Mouse (Mus musculus) C2C12 (cell line): Measurements from ENCODE around the gene Mrvi1. TPM values are rescaled to one million over a fixed set of nuclear protein-coding genes. Genes with fewer than 3 reads are reported as not detected.

Experiments used
- H3K27me3 ChIP-seq: one replicate; pipeline ENCODE4 v1.6.1; 2011; ENCODE audit not compliant: control insufficient read depth, insufficient read depth, insufficient read length
- H3K36me3 ChIP-seq: one replicate; pipeline ENCODE4 v1.6.1; 2011; ENCODE audit not compliant: control insufficient read depth, insufficient read depth
- H3K4me3 ChIP-seq: one replicate; pipeline ENCODE4 v1.5.1; 2011; ENCODE audit warnings: mild to moderate bottlenecking, control low read depth; ENCODE audit not compliant: poor library complexity, insufficient read depth, severe bottlenecking
- H3K79me2 ChIP-seq: one replicate; pipeline ENCODE4 v1.6.1; 2011; ENCODE audit not compliant: control insufficient read depth, insufficient read depth
- H3K79me3 ChIP-seq: one replicate; pipeline ENCODE4 v1.6.1; 2011; ENCODE audit warnings: low read depth, control low read depth
- H3ac ChIP-seq: one replicate; pipeline ENCODE3; 2011; ENCODE audit warnings: low read depth; ENCODE audit not compliant: control insufficient read depth, insufficient read length
- CEBPB ChIP-seq: IDR thresholded peaks from one replicate; pipeline ENCODE4 v1.6.1; 2011; ENCODE audit warnings: low read depth, mild to moderate bottlenecking, control low read depth, moderate library complexity
- CTCF ChIP-seq: IDR thresholded peaks from one replicate; pipeline ENCODE4 v1.5.1; 2011; ENCODE audit not compliant: control insufficient read depth, insufficient read depth, insufficient read length
- FOSL1 ChIP-seq: IDR thresholded peaks from one replicate; pipeline ENCODE4 v1.8.0; 2011; ENCODE audit warnings: mild to moderate bottlenecking, low read length; ENCODE audit not compliant: poor library complexity, insufficient read depth, severe bottlenecking
- MAX ChIP-seq: IDR thresholded peaks from one replicate; pipeline ENCODE4 v1.6.1; 2011; ENCODE audit warnings: mild to moderate bottlenecking, control low read depth
- MYOD1 ChIP-seq: IDR thresholded peaks from one replicate; pipeline ENCODE4 v1.6.1; 2011; ENCODE audit warnings: low read depth; ENCODE audit not compliant: control insufficient read depth, insufficient read length
- MYOG ChIP-seq: IDR thresholded peaks from one replicate; pipeline ENCODE4 v1.6.1; 2011; ENCODE audit not compliant: control insufficient read depth, insufficient read length; ENCODE audit errors: extremely low read depth
- USF1 ChIP-seq: IDR thresholded peaks from one replicate; pipeline ENCODE4 v1.6.1; 2011; ENCODE audit warnings: low read depth, mild to moderate bottlenecking, control low read depth, moderate library complexity
- polyA plus RNA-seq: library from polyadenylated mRNA; unstranded; fragments of >200 nt; fragmentation: generic; extraction: Trizol; gene quantifications from one replicate; pipeline ENCODE4 v1.2.1, GENCODE M21; 2012; ENCODE audit warnings: missing spikeins

Gene Mrvi1
- polyA plus RNA-seq, 1 experiment: 0.05 TPM

- Histone ChIP-seq H3K4me3 (no peak overlapping the region), H3K79me2 (no peaks in the 10 kb centered on the region), H3K36me3 (no peaks in the 10 kb centered on the region), H3K79me3 (no peaks in the 10 kb centered on the region), H3ac (no peak overlapping the region), H3K27me3 (no peaks in the 10 kb centered on the region)
- TF ChIP-seq CTCF (no peak), FOSL1 (no peak), USF1 (no peak), CEBPB (no peak), MYOG (no peak), MAX (no peak), MYOD1 (no peak)
These were observed 1.4 kb upstream of the Mrvi1 start for GRCm38 (mm10) chr7:110983621-110984020.

- TF ChIP-seq CTCF: peak; percentile 16
- TF ChIP-seq MYOG: no peak
These were observed 503 bp upstream of the Mrvi1 start for GRCm38 (mm10) chr7:110982764-110983163.

GRCm38 (mm10) chr7:110981036-110981435, 1.2 kb downstream of the Mrvi1 start:
- Histone ChIP-seq H3K79me3 (no peaks in the 10 kb centered on the region), H3ac (no peak overlapping the region), H3K4me3 (no peak overlapping the region), H3K36me3 (no peaks in the 10 kb centered on the region), H3K27me3 (no peaks in the 10 kb centered on the region), H3K79me2 (no peaks in the 10 kb centered on the region)
- TF ChIP-seq MAX (no peak), USF1 (no peak), MYOG (no peak), CEBPB (no peak), FOSL1 (no peak), MYOD1 (no peak), CTCF (no peak)

More at GRCm38 (mm10) chr7:110982764-110983163, 503 bp upstream of the Mrvi1 start:
- Histone ChIP-seq H3K36me3 (no peaks in the 10 kb centered on the region), H3K79me3 (no peaks in the 10 kb centered on the region), H3K27me3 (no peaks in the 10 kb centered on the region), H3K79me2 (no peaks in the 10 kb centered on the region), H3K4me3 (no peak overlapping the region), H3ac (no peak overlapping the region)

- no peaks in the 10 kb centered on the region for H3K79me3 ChIP-seq
- no peak for TF ChIP-seq MYOD1
- no peak for TF ChIP-seq FOSL1
- no peak for TF ChIP-seq USF1
- TF ChIP-seq CTCF: no peak
- TF ChIP-seq MAX: no peak
- TF ChIP-seq MYOG: no peak
- TF ChIP-seq CEBPB: no peak
- H3K27me3 ChIP-seq: no peaks in the 10 kb centered on the region
- H3K79me2 ChIP-seq: no peaks in the 10 kb centered on the region
- H3K36me3 ChIP-seq: no peaks in the 10 kb centered on the region
- H3K4me3 ChIP-seq: no peak overlapping the region
- H3ac ChIP-seq: no peak overlapping the region
These were observed 4.4 kb downstream of the Mrvi1 start for GRCm38 (mm10) chr7:110977699-110978392.

GRCm38 (mm10) chr7:110973450-110973849, 8.8 kb downstream of the Mrvi1 start:
- Histone ChIP-seq H3K27me3 (no peaks in the 10 kb centered on the region), H3K79me2 (no peaks in the 10 kb centered on the region)

GRCm38 (mm10) chr7:110972796-110973195, 9.5 kb downstream of the Mrvi1 start:
- Histone ChIP-seq H3K79me2 (no peaks in the 10 kb centered on the region), H3K27me3 (no peaks in the 10 kb centered on the region), H3K4me3 (no peak overlapping the region), H3K36me3 (no peaks in the 10 kb centered on the region), H3ac (no peak overlapping the region), H3K79me3 (no peaks in the 10 kb centered on the region)
- TF ChIP-seq USF1 (no peak), MAX (no peak), CEBPB (no peak), FOSL1 (no peak), MYOG (no peak), MYOD1 (no peak), CTCF (no peak)

More at GRCm38 (mm10) chr7:110973450-110973849, 8.8 kb downstream of the Mrvi1 start:
- H3K4me3 ChIP-seq: no peak overlapping the region
- H3K79me3 ChIP-seq: no peaks in the 10 kb centered on the region
- no peaks in the 10 kb centered on the region for H3K36me3 ChIP-seq
- no peak for TF ChIP-seq CEBPB
- no peak for TF ChIP-seq CTCF
- TF ChIP-seq FOSL1: no peak
- TF ChIP-seq USF1: no peak
- no peak for TF ChIP-seq MAX
- TF ChIP-seq MYOD1: no peak
- TF ChIP-seq MYOG: no peak
- H3ac ChIP-seq: no peak overlapping the region
